Mouse (Mus musculus): ENCODE data around the gene Lypd5.

DNA sequence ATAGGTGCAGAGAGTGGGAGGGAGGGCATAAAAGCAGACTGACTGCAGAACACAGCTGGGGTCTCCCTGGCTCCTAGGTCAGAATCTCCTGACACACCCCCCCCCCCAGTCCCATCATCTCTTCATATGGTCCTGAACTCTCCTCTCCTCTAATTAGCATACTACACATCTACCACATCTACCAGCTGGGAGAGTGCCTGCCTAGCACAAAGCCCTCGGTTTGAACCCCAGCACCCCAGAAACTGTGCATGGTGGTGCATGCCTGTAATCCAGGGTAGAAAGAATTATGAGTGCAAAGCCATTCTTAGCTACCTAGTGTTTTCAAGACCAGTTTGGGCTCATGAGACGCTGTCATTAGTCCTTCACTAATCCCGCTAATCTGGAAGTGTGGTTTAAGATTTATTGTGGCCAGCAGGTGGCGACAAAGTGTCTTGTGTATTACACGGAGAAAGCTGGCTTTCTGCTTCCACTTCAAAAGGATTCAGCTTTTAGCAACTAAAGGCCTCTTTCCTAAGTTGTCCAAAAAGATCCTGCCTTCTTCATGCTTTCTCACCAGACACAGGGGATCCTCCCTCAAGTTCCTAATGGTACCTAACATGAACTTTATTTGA is 13.2 kb upstream of the Lypd5 start:
- TF ChIP-seq CTCF (conservative IDR thresholded peaks at IDR 0.05; ENCODE audit: low read length) = peak; percentile 52
- no peak for TF ChIP-seq POU5F1 (IDR thresholded peaks at IDR 0.05; ENCODE audit: borderline replicate concordance, low read length)
